Mouse (Mus musculus): ENCODE data around the gene Rcor3. TPM values are rescaled to one million over a fixed set of nuclear protein-coding genes. Genes with fewer than 3 reads are reported as not detected.

Rcor3 gene
- total RNA-seq (2023): 13.8 to 17.3 TPM (median 15.1 TPM) in 4 replicates

GRCm38 (mm10) chr1:192137926-192138910 is at the start of gene Rcor3:
Rcor3 (minus strand) TSS chr1:192138062.

GRCm38 (mm10) chr1:192091806-192092772 is 45.8 kb downstream of the Rcor3 start, which contains the start of gene Traf5:
Traf5 (minus strand) TSS chr1:192092559.

Other genes starting within 250 kb of the Rcor3 start
- gene Slc30a1, start 231.3 kb downstream of the Rcor3 start, total RNA-seq (2023): 7.7 to 11.0 TPM (median 9.5 TPM) in 4 replicates
- gene Rd3, start 160.7 kb downstream of the Rcor3 start, total RNA-seq (2023): not detected in 4 replicates
- 161 to 185 TPM (median 180 TPM) in 4 replicates for gene Traf5, start 45.5 kb downstream of the Rcor3 start, total RNA-seq (2023)
- not detected in 4 replicates for gene Kcnh1, start 52.7 kb upstream of the Rcor3 start, total RNA-seq (2023)

Measured in B cell, adult 62 days (primary cell).